Mouse (Mus musculus) G1E-ER4 (cell line): ENCODE measurements around the gene Peak1. TPM values are rescaled to one million over a fixed set of nuclear protein-coding genes. Genes with fewer than 3 reads are reported as not detected.

ENCODE experiments used
- GATA1 ChIP-seq: IDR thresholded peaks from one replicate; pipeline ENCODE4 v1.8.0; 2012; ENCODE audit warnings: low read length, inconsistent platforms
- polyA plus RNA-seq: library from polyadenylated mRNA; stranded (reverse); fragments of >175 nt; gene quantifications from 2 replicates; pipeline ENCODE4 v1.2.3, GENCODE M21; 2012

Peak1 gene
- polyA plus RNA-seq, 1 experiment: 1.8 TPM

- no peak for TF ChIP-seq GATA1
Observed at GRCm38 (mm10) chr9:56355186-56355585, 62.7 kb downstream of the Peak1 start.

GRCm38 (mm10) chr9:56346321-56346720 lies 71.5 kb downstream of the Peak1 start:
- TF ChIP-seq GATA1: no peak

GRCm38 (mm10) chr9:56339426-56340195 lies 78.3 kb downstream of the Peak1 start:
- no peak for TF ChIP-seq GATA1

- no peak for TF ChIP-seq GATA1
Observed at GRCm38 (mm10) chr9:56334363-56334762, 83.5 kb downstream of the Peak1 start.

- TF ChIP-seq GATA1: no peak
Observed at GRCm38 (mm10) chr9:56332774-56333173, 85.1 kb downstream of the Peak1 start.

DNA sequence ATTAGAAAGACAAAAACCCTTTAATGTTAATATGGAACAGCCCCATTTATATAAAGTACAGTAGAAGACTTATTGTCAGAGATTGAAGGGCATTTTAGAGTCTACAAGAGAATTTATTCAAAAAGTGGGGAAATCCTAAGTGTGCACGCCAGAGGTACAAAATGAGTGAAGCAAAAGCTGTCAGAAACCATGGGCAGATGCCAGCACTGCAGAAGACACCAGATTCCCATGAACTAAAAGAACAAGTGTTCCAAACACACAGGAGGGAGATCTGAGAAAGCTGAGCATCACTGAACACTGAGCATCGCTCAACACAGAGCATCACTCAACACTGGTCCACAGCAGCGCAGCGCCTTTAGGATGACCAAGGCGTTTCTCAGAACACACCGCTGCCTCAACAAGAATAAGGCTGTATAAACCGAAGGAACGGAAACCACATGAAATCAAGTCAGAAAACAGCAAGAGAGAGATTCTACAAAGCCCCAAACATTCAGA lies 91.3 kb downstream of the Peak1 start:
- TF ChIP-seq GATA1: no peak

GRCm38 (mm10) chr9:56325725-56326124 lies 92.1 kb downstream of the Peak1 start:
- TF ChIP-seq GATA1: no peak

DNA sequence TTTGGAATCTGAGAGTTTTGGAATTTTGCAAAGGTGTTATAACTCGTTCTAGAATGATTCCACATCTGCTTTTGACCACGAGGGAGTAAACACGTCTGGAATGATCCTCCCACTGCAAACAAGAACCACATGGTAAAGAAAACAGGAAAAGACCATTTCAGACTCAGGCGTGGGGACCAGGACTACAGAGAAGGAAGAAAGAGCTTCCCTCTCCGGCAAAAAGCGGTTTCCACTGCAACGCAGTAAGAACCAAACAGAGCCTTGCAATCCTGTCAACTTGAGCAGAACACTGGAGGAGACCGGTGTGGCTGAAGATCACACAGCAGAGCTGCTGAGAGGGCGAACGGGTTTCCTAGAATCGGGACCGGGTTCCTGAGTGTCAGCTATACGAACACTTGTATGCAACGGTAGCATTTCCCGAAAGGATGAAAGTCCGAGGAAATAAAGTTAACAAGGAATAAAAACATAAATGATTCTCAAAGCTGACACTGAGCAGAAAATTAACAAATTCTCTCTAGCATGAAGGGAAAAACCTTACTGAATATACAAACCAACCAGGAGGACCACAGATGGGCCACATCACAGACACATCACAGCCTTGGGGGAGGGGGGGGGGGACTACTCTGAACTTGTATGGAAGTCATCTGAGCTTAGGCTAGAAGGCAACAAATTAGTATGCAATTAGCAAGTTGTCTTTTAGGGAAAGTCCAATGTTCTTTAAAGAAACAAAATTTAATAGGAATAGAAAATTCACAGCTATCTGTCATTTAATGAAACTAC lies 93.1 kb downstream of the Peak1 start:
- no peak for TF ChIP-seq GATA1

GRCm38 (mm10) chr9:56321291-56321690 lies 96.6 kb downstream of the Peak1 start:
- no peak for TF ChIP-seq GATA1

- TF ChIP-seq GATA1: no peak
Observed at GRCm38 (mm10) chr9:56314326-56314725, 103.5 kb downstream of the Peak1 start.

- no peak for TF ChIP-seq GATA1
Observed at GRCm38 (mm10) chr9:56309079-56309478, 108.8 kb downstream of the Peak1 start.

- TF ChIP-seq GATA1: no peak
Observed at GRCm38 (mm10) chr9:56304526-56304925, 113.3 kb downstream of the Peak1 start.

DNA sequence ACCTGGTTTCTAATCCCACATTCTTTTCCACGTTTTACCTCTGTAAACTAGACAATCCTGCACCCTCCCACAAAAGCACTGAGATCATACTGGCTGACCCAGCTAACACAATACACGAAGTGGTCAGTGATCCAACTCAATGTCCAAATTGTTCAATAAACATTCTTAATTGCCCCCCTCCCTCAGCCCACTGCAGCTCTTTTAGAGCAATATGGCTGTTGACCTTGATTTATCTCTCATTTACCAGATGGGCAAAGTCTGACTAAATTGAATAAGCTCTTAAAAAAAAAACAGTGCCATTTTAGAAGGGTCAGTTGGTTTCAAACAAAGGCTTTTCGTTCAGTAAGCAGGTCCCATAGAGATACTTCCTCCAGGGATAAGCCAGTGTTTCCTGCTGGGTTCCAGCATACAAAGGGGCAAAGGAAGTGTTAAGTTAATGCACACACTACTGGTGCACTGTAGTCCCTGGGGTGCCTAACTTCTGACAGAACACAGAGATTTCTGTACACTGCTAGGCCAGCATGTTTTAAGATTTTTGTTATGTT lies 114.9 kb downstream of the Peak1 start:
- TF ChIP-seq GATA1: no peak

DNA sequence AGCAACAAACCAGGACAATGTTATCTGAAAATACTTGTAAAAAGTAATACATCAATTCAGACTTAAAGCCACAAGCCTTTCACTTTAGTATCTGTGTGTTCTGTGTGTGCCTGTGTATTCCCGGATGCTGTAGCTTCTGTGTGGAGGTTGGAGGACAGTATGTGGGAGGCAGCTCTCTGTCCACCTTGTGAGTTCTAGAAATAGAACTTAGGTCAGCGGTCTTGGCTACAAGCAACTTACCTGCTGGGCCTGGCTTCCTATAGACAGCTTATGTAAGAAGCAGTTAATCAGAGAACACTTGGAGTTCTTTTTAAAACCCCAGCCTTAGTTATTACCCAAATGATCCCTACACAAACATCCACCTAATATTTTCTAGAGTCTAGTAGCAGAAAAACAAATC lies 127.8 kb downstream of the Peak1 start:
- no peak for TF ChIP-seq GATA1

GRCm38 (mm10) chr9:56282481-56282880 lies 135.4 kb downstream of the Peak1 start:
- no peak for TF ChIP-seq GATA1

GRCm38 (mm10) chr9:56273576-56273975 lies 144.3 kb downstream of the Peak1 start:
- TF ChIP-seq GATA1: no peak
